Mouse (Mus musculus) layer of hippocampus, adult 18-20 months (tissue): ENCODE results near the gene Neurog3. TPM values are rescaled to one million over a fixed set of nuclear protein-coding genes. Genes with fewer than 3 reads are reported as not detected.

Source experiments
- DNase-seq, 2 experiments: peaks; one replicate each; pipeline ENCODE4 v3.0.0; 2022; ENCODE audit warnings: low spot score in 2 of 2
- long read RNA-seq: library from polyadenylated mRNA; stranded (forward); transcript quantifications from one replicate; pipeline ENCODE4 v2.0.0, GENCODE M21; 2021
- total RNA-seq, 2 experiments: library from RNA; stranded (reverse); gene quantifications; 2 replicates each; pipeline ENCODE4 v1.2.3; 2021

The Neurog3 gene
- not detected for total RNA-seq
- long read RNA-seq: 0 reads

DNA sequence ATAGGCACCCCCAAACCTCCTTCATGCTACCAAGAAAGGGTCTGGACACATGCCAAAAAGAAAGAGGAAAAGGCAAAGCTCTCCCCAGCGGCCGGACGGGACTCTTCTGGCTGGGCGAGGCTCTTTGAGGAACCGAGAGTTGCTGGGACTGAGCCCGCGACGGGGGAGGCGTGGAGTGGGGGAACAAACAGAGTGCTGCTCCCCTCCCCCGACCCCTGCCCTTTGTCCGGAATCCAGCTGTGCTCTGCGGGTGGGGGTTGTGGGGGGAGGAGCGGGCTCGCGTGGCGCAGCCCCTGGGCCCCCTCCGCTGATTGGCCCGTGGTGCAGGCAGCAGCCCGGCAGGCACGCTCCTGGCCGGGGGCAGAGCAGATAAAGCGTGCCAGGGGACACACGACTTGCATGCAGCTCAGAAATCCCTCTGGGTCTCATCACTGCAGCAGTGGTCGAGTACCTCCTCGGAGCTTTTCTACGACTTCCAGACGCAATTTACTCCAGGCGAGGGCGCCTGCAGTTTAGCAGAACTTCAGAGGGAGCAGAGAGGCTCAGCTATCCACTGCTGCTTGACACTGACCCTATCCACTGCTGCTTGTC lies at the start of gene Neurog3:
TSS of gene Neurog3 (plus strand) at position 400 of the 591 bp plus-strand sequence.
- DNase-seq: no peak

DNA sequence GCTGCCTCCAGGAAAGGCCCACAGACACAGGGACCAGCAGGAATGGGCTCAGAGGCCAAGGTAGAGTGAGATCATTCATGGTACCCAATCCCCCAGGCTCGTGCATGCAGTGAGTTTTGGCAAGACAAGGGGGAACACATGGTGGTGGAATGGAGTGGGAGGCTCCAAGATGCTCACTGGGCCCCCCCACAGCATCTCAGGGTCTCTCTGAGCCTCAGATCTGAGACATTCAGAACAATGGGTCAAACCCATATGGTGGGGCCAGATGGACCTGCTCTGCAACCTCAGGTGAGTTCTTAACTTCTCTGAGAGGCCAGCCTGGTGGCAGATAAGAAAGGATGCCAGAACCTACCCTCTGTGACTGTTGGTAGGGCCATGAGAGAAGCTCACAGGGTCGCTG lies 46.8 kb upstream of the Neurog3 start:
- peak in 1 of 2 experiments; percentile 50 for DNase-seq

DNA sequence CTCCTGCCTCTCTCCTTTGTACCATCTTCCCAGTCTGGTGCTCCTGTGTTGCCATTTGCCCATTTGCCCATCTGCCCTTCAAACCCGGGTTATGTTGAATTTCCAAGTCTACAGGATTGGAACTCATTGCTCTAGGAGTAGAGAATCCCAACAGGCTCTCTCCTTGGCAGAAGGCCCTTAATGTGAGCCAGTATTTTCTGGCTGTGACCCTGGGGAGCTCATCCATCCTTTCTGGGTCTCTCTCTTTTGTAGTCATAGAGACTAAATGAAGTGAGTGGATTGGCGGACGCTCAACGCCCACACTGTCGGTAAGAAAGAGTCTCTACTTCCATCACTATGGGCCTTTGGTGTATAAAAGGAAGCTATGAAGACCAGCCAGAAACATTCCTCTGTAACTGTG lies 46.1 kb upstream of the Neurog3 start:
- no peak for DNase-seq

DNA sequence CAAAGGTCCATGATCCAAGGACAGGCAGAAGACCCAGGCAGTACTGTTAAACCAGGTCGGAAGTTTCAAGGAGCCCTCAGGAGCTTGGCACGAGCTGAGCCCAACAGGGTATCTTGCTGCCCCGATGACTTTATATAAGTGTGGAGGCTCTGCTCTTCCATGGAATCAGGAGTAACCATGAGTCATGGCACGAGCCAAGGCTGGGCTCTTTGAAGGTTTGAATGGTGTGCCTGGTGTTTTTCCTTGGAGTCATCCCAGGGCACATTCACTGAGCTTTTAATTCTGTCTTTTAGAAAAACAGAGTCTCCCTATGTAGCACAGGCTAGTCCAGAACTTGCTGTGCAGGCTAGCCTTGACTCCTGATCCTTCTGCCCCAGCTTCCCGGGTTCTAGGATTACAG lies 44.5 kb upstream of the Neurog3 start:
- DNase-seq: no peak

DNA sequence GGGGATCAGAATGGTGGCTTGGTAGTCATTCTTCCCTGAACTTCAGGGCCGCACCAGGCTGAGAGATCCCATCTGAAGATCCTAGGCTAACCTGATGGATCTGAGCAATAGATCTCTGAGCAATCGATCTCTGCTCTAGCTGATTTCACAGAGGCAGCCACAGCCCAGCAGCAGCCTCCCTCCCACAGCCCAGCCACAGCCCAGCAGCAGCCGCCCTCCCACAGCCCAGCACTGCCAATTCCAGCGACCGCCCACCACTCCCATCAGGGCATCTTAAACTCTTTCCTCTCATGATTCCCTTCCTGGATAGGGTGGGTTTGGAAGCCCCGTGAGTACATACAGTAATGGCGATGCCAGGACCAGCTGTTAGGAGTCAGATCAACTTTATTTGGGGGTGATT lies 43.8 kb upstream of the Neurog3 start:
- peak in 1 of 2 experiments; percentile 34 for DNase-seq

DNA sequence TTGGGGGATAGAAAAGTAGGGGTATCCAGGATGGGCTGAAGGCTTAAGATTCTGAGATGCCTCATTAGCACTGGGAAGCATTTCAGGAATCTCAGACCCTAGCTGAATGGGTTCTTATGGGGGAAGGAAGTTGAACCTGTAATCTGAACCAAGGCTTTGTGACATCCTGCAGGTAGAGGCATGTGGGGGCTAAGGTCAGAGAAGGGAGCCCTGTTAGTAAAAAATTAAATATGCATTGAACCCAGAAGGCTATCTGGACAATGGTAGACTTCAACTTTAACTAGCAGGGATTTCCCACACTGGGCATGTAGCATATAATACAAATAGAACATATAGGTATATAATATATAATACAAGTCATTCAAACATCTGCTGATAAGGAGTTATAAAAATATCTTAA lies 43.4 kb upstream of the Neurog3 start:
- no peak for DNase-seq

DNA sequence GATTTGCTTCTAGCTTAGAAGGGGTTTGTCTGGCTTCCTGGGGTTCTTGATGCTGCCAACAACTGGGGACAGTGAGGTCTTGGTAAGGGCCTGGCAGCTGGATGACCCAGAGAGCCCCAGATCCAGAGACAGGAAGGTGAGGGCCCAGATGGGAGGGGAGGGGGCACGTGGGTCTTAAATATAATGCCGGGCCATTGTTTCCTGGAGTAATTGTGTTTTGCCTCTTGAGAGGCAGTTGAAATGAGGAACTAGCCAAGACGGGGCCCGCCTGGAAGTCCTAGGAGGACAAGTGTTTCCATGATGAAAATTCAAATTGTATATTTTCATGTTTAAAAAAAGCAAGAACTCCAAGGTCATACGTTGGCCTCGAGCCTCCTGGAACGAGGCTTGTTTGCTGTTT lies 39.0 kb upstream of the Neurog3 start:
- no peak for DNase-seq

DNA sequence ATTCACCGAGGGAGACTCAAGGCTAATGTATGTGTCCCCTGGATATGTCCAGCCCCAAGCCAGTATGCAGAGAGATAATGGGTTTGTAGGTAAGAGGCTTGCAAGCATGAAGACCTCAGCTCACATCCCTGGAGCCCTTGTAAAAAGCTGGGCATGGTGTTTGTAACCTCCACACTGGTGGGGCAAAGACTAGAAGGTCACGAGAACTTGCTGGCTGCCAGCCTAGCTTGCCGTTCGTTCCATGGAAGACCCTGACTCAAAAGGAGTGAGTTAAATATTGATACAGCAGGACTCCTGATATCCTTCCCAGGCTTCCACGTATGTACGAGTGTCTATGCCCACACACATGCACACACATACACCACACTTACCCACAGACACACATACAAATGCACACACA lies 38.5 kb upstream of the Neurog3 start:
- no peak for DNase-seq

DNA sequence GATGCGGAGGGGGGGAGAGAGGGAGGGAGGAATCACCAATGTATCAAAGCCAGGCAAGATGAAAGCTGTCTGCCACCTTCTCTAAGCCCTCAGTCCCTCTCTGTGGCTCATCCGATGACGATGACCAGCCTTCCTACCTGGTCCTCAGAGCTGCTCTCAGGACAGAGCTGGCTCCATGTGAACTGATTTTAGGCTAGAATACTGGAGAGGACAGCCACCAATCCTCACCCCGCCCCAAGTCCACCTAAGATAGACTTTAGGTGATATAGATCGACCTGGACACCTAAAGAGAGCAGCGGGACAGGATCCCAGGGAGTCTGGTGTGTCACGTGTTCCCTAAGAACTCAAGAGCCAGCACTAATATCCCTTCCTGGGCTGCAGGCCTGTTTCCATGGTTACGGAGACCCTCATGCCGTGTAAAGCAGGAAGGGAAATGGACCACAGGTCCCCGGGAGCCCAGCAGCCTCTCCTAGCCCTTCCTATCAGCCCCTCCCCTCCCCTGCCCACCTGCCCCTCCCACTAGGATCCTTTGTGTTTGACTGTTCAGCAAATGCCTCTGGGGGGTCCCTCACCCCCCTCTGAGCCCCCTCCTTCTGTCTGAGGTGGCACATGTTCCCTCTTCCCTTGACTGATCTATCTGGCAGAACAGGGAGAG lies 33.0 kb upstream of the Neurog3 start:
- no peak for DNase-seq

DNA sequence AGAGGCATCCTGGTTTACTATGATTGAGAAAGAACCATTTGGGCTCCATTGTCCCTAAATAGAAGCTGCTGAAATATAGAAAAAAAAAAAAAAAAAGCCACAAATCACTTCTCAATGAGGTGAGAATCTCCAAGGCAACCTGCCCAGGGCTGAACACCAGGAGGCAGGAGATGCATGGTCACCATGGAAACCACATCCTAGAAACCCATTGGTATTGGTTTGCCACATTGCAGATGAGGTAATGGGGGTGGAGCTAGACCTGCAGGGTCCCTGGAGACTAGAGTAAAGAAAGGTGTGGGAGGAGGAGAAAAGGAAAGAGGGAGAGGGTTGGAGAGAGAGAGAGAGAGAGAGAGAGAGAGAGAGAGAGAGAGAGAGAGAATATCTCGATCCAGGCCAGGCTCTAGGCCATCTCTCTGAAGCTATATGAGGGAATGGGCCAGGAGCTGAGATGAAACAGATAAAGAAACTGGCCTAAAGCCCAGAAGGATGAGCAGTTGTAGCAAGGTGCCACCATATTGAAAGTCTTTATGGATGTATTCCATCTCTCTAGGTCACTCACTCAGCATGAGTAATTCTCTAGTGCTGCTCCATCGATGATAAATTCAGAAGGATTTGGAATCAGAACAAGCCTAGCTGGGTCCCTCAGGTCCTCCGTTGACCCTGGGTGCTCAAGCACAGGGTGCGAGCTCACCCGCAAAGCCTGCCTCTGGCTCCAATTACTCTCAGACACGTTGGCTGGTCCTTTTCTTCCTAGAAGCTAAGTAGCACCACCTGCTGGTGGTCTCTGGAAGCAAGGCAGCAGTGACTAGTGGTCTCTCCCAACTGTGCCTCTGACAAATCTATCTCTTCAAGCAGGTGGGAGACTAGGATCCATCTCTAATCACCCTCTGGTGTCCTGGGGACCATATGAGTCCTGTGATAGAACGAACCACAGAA lies 31.1 kb upstream of the Neurog3 start:
- peak; percentile 61 to 88 for DNase-seq

DNA sequence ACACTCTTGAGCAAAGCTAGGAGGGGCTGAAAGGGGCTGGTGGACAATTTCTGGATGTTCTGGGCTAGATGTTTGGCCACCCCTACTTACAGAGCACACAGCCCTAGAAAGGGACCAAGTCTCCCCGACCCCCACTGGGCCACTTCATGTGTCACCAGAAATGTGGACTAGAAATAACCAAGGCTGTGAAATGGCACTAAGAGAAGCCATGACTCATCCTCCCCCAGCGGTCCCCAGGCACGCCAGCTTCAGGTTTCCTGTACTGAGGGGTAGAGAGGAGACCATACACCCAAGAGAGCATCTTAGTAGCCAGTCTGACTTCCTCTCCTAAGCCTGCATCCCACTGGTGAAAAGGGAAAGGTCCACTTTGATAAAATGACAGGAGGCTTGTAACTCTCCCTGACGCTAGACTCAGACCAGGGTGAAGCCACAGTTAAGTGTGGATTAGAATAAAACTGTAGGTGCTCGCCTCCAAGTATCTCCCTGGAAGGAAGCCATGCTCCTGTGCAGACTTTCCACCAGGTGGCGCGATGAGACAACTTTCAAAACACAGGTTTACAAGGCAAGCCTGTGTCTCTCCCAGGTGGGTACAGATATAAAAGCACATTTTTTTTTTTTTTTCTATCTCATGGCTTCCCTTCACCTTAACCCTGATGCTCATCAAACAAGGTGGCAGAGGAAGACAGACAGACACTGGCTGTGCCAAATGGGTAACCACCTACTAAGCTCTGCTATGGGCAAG lies 27.9 kb upstream of the Neurog3 start:
- peak in 1 of 2 experiments; percentile 74 for DNase-seq

DNA sequence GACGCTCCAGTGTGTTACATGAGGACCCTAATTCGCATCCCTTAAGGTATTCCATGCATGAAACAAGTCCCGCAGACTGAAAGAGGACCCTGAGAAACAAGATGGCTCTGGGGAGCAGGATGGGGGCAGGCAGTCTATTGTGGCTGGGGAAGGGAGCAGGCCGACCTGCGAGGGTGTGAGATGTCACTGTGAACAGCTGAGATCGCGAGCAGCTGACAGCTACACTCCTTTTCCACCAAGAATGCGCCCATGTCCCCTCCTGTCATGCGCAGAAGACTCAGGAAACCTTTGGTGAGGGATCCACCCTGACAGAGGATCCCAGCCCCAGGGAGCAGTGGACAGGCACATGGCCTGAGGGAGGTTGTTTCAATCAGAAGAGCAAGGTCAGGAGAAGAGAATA lies 25.8 kb upstream of the Neurog3 start:
- no peak for DNase-seq

DNA sequence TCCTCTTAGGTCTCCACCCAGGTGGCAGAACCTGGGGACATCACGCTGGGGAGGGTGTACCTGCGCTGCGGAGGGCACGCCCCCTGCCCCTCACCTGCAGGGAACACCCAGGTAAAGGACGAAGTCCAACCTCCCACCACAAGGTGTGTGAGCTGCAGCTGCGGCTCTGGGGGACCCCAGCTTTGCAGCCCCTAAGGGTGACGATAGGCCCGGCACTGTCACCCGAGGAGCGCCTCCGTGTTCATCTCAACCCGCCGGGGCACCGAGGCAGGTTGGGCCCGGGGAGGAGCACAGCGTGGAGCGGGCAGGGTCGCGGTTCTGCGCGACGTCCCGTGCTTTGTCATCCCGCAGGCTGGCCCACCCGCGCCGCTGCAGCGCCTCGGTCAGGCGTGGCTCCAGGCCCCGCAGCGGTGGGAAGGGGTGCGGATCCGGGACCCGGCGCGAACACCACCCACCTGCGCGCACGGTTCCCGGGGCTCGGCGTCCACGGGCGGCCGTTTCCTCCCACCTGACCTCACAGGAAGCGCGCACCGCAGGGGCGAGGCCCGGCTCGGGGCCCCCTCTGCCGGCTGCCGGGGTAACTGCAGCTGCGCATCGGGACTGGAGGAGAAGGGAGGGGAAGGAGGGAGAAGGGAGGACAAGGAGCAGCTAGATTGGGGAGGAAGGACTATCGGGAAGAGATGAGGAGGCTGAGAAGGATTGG lies 22.2 kb upstream of the Neurog3 start:
- DNase-seq: peak; percentile 88 to 89

DNA sequence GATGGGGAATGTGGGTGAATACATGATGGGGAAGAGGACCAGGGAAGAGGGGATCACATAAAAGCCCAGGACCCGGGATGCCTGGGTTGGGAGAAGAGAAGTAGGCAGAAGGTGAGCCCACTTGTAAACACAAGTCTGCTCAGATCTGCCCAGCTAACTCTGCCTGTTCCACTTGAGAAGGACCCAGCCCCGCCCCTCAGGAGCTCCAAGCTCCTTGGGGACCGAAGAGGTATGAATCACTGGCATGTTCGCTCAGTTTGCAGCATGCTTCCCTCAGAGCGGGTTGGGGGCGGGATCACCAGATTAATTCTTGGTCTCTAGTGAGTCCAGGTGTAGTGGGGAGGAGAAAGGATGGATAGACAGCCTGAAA lies 21.7 kb upstream of the Neurog3 start:
- no peak for DNase-seq

DNA sequence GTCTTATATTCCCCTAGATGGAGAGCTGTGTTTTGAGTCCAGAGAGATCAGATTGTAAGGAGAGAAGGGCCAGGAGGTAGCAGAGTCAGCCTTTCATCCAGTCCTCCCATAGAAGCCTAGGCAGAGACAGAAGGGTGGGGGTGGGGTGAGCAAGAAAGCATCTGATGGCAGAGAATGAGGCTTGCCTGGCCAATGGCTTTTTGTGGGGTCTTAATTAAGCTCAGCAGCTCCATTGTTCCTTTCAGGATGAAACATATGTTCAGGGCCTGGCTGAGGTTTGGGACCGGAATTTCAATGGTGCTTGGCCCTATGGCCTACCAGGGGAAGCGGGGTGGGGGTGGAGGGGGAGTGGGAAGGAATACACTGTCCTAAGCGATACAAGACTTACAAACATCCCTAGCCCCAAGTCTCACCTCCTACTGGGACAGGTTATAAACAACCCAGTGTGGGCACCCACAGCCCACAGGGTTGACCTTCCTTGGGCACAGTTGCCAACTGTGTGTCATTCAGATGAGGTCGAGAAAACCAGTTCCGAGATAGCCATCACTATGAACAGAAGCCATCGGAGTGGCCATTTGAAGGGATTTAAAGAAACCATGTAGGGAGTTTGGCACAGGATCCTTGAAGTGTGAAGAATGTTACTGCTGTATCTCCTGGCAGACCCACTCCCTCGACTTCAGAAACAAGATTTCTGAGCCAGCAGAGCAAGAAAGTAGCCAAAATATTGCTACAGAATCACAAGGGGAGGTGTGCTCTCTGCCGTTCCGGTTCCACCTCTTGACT lies 18.8 kb upstream of the Neurog3 start:
- DNase-seq: no peak

DNA sequence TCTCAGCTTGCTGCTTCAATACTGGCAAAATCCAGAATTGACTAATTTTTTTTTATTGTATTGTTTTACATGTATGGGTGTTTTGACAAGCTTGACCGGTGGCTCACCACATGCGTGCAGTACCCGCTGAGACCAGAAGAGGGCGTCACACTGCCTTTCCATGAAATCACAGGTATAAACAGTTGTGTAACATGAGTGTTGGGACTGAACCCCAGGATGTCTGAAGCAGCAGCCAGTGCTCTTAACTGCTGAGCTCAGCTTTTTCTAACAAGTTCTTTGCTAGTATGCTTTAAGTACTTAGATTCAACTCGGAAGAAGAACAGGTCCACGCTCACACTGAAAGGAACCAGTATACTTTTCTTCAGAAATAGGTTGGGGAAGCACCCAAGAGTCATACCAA lies 5.8 kb upstream of the Neurog3 start:
- no peak for DNase-seq

DNA sequence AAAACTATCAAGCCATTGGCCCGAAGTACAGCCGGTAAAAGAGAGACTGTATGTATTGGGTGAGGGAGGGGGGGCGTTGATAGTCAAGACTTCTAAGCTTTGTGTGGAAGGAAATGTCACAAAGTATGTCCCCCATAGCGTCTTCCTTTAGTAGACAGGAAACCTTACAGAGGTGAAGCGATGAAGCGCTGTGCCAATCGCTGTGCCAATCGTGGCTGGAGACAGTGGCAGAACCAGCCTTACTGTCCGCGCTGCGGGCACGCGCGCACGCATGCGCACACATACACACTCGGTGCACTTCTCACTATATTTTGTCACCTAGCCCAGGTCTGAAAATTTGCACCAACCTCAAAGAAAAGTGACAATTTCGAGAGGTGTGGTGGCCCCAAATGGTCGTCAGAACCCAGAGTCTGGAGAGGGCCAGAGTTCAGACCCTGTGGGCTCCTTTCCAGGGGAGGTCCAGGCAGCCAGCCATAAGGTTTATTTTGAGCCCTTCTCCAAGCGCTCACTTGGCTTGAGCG lies 5.1 kb upstream of the Neurog3 start:
- DNase-seq: no peak

DNA sequence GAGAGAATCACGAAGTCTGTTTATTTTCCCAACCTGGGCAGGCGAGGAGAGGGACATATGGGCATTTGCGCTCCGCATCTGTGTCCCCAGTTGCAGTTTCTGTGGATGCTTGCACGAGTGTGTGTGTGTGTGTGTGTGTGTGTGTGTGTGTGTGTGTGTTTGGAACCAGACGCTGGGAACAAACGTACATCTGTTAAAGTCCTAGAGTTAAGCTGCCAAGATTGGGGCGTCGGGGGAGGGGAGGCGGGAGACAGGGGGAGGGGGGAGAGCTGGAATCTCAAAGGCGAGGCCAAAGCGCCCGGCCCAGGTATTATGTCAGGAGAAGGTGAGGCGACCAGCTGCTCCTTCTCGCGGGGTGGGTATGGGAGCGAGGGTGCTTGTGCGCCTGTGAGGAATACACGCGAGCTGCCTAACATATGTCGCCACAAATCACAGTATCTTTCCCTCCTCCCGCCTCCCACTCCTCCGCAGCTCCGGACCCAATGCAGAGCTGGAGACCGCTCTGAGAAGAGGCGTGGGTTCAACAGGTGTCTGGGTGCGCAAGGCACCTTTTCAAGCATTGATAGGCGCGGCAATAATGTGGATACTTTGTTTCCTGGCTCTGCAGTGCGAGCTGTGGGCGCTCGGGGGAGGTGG lies 4.5 kb upstream of the Neurog3 start:
- DNase-seq: peak; percentile 44 to 58

DNA sequence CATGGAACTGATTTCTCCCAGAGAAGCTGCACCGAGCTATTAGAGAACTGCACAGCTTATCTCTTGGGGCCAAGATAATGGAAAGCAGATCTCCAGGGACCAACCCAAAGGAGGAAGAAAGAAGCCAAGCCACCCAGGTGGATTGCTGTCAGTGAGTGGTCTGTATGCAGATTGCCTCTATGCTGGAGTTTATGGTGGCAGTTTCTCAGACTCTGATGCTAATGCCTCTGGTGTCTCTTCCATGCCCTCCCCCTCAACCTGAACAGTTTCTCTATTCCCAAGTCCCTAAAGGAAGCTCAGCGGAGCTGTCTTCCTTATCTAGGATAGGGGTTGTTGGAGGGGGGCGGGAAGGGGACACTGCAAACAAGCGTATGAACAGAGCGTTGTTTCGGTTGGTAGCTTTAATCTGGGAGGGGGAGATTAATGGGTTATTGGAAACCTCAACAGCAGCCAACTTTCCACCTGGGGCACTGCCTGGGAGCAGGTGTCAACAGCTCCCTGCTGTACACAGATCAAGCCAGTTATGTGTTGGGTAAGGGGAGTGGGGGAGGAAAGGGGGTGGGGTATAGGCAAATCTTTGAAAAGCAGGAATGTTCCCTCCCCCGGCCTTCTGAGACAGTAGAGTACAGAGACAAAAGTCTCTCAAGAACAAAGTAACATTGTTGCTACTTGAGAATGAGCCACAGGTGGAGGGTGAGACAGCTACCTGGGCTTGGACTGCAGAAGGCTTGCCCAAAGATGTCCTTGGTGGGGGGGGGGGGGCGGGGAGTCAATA lies 3.0 kb downstream of the Neurog3 start:
- no peak for DNase-seq
